Mouse (Mus musculus): ENCODE results near the gene P2ry6. TPM values are rescaled to one million over a fixed set of nuclear protein-coding genes. Genes with fewer than 3 reads are reported as not detected.

Gene P2ry6
- polyA plus RNA-seq, 1 experiment from 2014 or later, result 10.9 TPM

DNA sequence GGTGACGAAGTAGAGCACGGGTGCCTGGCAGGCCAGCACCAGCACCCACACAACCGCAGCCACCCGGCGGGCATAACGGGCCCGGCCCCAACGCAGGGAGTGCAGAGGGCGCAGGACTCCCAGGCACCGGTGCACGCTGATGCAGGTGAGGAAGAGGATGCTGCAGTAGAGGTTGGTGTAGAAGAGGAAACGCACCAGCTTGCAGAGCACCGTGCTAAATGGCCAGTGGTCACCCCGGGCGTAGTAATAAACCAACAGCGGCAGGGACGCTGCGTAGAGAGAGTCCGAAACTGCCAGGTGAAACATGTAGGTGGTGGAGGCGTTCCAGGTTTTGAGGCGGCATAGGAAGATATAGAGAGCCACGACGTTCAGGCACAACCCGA lies 24.1 kb upstream of the P2ry6 start:
- Histone ChIP-seq H3K27me3 (ENCODE audit: insufficient read depth, low read length) (no peaks in the 10 kb centered on the region), H3K9me3 (ENCODE audit: low read depth, low read length) (no peaks in the 10 kb centered on the region), H3K4me1 (ENCODE audit: insufficient read depth) (no peaks in the 10 kb centered on the region; the same call in 1 of the 2 replicates), H3K4me3 (ENCODE audit: low read depth, low read length) (no peak overlapping the region), H3K4me2 (no peak overlapping the region), H3K27ac (ENCODE audit: low read depth) (no peak overlapping the region), H3K36me3 (ENCODE audit: insufficient read depth) (no peaks in the 10 kb centered on the region), H3K9ac (no peak overlapping the region)
- DNase-seq (no peak), ATAC-seq (ENCODE audit: insufficient read depth) (no peak)
- no peak for TF ChIP-seq CTCF (IDR thresholded peaks at IDR 0.05; ENCODE audit: low read depth)
- WGBS, result 80% methylated on average over 24 of the region's 24 CpGs

DNA sequence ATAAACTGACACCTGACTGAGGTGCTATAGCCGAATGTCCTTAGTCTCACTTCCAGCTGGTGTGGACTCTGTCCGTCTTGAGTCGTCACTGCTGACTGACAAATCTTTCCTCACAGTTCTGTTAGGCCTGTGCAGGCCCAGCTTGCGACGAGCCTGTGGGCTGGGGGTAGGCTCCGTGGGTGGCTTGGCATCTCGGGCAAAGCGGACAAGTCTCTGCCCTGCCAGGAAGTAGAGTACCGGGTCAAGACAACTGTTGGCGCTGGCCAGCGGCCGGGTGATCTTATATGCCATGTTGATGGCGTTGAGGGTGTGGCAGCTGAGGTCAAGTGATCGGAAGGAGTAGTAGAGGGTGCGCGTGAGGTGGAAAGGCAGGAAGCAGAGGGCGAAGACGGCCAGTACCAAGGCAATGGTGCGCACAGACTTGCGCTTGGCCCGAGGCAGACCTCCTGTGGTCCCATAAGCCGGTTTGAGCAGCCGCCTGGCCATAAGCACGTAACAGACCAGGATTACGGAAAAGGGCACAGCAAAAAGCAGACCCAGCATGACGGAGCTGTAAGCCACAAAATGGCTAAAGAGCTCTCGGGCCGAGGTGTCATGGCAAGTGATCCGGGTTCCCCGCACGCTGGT lies 23.6 kb upstream of the P2ry6 start:
- Histone ChIP-seq H3K36me3 (ENCODE audit: insufficient read depth) (no peaks in the 10 kb centered on the region), H3K4me2 (no peak overlapping the region), H3K4me3 (ENCODE audit: low read depth, low read length) (no peak overlapping the region), H3K27me3 (ENCODE audit: insufficient read depth, low read length) (no peaks in the 10 kb centered on the region), H3K9ac (no peak overlapping the region), H3K4me1 (ENCODE audit: insufficient read depth) (no peaks in the 10 kb centered on the region), H3K27ac (ENCODE audit: low read depth) (no peak overlapping the region), H3K9me3 (ENCODE audit: low read depth, low read length) (no peaks in the 10 kb centered on the region)
- DNase-seq (no peak), ATAC-seq (ENCODE audit: insufficient read depth) (no peak)
- no peak for TF ChIP-seq CTCF (IDR thresholded peaks at IDR 0.05; ENCODE audit: low read depth)
- 74% methylated on average over 31 of the region's 31 CpGs for WGBS

- Histone ChIP-seq H3K4me1 (ENCODE audit: insufficient read depth) (no peaks in the 10 kb centered on the region), H3K4me3 (ENCODE audit: low read depth, low read length) (no peak overlapping the region), H3K36me3 (ENCODE audit: insufficient read depth) (no peaks in the 10 kb centered on the region), H3K9me3 (ENCODE audit: low read depth, low read length) (no peaks in the 10 kb centered on the region), H3K27ac (ENCODE audit: low read depth) (no peak overlapping the region), H3K4me2 (no peak overlapping the region), H3K27me3 (ENCODE audit: insufficient read depth, low read length) (no peaks in the 10 kb centered on the region), H3K9ac (no peak overlapping the region)
- WGBS, result 55% methylated on average over 1 of the region's 1 CpGs
- TF ChIP-seq CTCF (IDR thresholded peaks at IDR 0.05; ENCODE audit: low read depth), result no peak
- DNase-seq, result no peak
- ATAC-seq (ENCODE audit: insufficient read depth), result no peak
Observed at GRCm38 (mm10) chr7:100997215-100997614, 22.8 kb upstream of the P2ry6 start.

GRCm38 (mm10) chr7:100995951-100996350 lies 21.5 kb upstream of the P2ry6 start:
- H3K4me3 ChIP-seq (ENCODE audit: low read depth, low read length), result no peak overlapping the region
- H3K4me2 ChIP-seq, result no peak overlapping the region
- no peak for DNase-seq
- H3K4me1 ChIP-seq (ENCODE audit: insufficient read depth), result peaks cover 4% of the 10 kb centered on the region; the same call in 1 of the 2 replicates
- H3K27me3 ChIP-seq (ENCODE audit: insufficient read depth, low read length), result no peaks in the 10 kb centered on the region
- no peaks in the 10 kb centered on the region for H3K9me3 ChIP-seq (ENCODE audit: low read depth, low read length)
- H3K9ac ChIP-seq, result no peak overlapping the region
- no peak for ATAC-seq (ENCODE audit: insufficient read depth)
- no peak overlapping the region for H3K27ac ChIP-seq (ENCODE audit: low read depth)
- WGBS, result 78% methylated on average over 3 of the region's 3 CpGs
- TF ChIP-seq CTCF (IDR thresholded peaks at IDR 0.05; ENCODE audit: low read depth), result no peak
- no peaks in the 10 kb centered on the region for H3K36me3 ChIP-seq (ENCODE audit: insufficient read depth)

- peaks cover 6% of the 10 kb centered on the region; the same call in 1 of the 2 replicates for H3K4me1 ChIP-seq (ENCODE audit: insufficient read depth)
- no peak overlapping the region for H3K4me3 ChIP-seq (ENCODE audit: low read depth, low read length)
- no peak for ATAC-seq (ENCODE audit: insufficient read depth)
- H3K9ac ChIP-seq, result no peak overlapping the region
- H3K36me3 ChIP-seq (ENCODE audit: insufficient read depth), result no peaks in the 10 kb centered on the region
- no peaks in the 10 kb centered on the region for H3K27me3 ChIP-seq (ENCODE audit: insufficient read depth, low read length)
- no peaks in the 10 kb centered on the region for H3K9me3 ChIP-seq (ENCODE audit: low read depth, low read length)
- WGBS, result 76% methylated on average over 7 of the region's 7 CpGs
- H3K4me2 ChIP-seq, result no peak overlapping the region
- no peak for DNase-seq
- no peak for TF ChIP-seq CTCF (IDR thresholded peaks at IDR 0.05; ENCODE audit: low read depth)
- no peak overlapping the region for H3K27ac ChIP-seq (ENCODE audit: low read depth)
Observed at GRCm38 (mm10) chr7:100995260-100995864, 20.9 kb upstream of the P2ry6 start.

DNA sequence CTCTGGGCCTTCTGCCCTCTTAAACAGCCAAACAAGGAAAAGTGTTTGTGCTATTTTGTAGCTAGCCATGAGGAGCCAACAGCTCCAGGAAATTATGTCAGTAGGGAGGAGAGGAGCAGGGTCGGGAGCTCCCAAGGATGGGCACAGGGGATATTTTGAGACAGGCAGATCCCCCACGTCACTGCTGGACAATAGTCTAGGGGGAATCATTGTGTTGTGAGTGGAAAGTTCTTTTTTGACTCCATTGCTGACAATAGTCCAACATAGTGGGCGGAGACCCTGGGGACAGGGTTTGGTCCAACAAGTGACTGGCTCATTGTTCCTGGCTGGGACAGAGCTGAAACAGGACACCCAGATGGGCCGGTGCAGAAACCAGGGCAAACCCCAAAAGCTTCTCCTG lies 18.7 kb upstream of the P2ry6 start:
- WGBS, result 72% methylated on average over 4 of the region's 4 CpGs
- no peak for ATAC-seq (ENCODE audit: insufficient read depth)
- Histone ChIP-seq H3K27me3 (ENCODE audit: insufficient read depth, low read length) (no peaks in the 10 kb centered on the region), H3K36me3 (ENCODE audit: insufficient read depth) (no peaks in the 10 kb centered on the region), H3K9me3 (ENCODE audit: low read depth, low read length) (no peaks in the 10 kb centered on the region), H3K4me3 (ENCODE audit: low read depth, low read length) (no peak overlapping the region), H3K4me2 (no peak overlapping the region), H3K4me1 (ENCODE audit: insufficient read depth) (peaks cover 6% of the 10 kb centered on the region; the same call in 1 of the 2 replicates), H3K27ac (ENCODE audit: low read depth) (no peak overlapping the region), H3K9ac (no peak overlapping the region)
- DNase-seq, result no peak
- TF ChIP-seq CTCF (IDR thresholded peaks at IDR 0.05; ENCODE audit: low read depth), result no peak

GRCm38 (mm10) chr7:100991972-100992371 lies 17.5 kb upstream of the P2ry6 start:
- 83% methylated on average over 3 of the region's 3 CpGs for WGBS
- no peak for ATAC-seq (ENCODE audit: insufficient read depth)
- Histone ChIP-seq H3K27me3 (ENCODE audit: insufficient read depth, low read length) (no peaks in the 10 kb centered on the region), H3K36me3 (ENCODE audit: insufficient read depth) (no peaks in the 10 kb centered on the region), H3K9ac (no peak overlapping the region), H3K27ac (ENCODE audit: low read depth) (no peak overlapping the region), H3K4me3 (ENCODE audit: low read depth, low read length) (no peak overlapping the region), H3K4me1 (ENCODE audit: insufficient read depth) (peaks cover 6% of the 10 kb centered on the region; the same call in 1 of the 2 replicates), H3K4me2 (no peak overlapping the region), H3K9me3 (ENCODE audit: low read depth, low read length) (no peaks in the 10 kb centered on the region)
- TF ChIP-seq CTCF (IDR thresholded peaks at IDR 0.05; ENCODE audit: low read depth), result no peak
- DNase-seq, result peak; percentile 40
